Comparison of ENCODE assay signal across 27 mouse cellular contexts in the genomic region with DNA sequence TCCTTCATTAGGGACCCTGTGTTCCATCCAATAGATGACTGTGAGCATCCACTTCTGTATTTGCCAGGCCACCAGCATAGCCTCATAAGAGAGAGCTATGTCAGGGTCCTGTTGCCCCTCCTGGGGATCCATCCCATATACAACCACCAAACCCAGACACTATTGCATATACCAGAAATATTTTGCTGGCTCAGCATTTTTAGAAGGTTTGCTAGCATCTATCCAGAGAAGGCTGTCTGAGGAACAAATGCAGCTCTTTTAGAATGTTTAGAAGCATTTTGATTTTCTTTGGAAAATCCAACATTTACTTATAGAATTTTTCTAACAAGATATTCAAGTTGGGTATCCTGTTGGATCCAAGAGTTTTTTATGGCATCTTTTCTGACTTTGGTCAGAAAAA.
"Had no signal": no experiment of that assay in that cellular context is flagged by ENCODE, and none has a peak within 500 bp of the region (broad histone marks: within the 10 kb centered on the region; RNA-seq: fewer than 3 reads in every experiment).

No protein-coding gene starts in this region.

- H3K27ac ChIP-seq: embryonic facial prominence, embryonic 10.5 days; embryonic facial prominence, embryonic 12.5 days; embryonic facial prominence, embryonic 13.5 days; embryonic facial prominence, embryonic 15.5 days; forebrain, embryonic 10.5 days; forebrain, embryonic 12.5 days; forebrain, embryonic 13.5 days; forebrain, embryonic 15.5 days; gastrocnemius, adult 2 months; heart, adult 2 months had no signal

- DNase-seq: cerebellum, adult 9-10 months; cerebellum, adult 9-11 months; cerebellum, postnatal 10 days; cerebellum, postnatal 14 days; cerebellum, postnatal 25 days; cerebellum, postnatal 36 days; embryo, embryonic 11 days; forebrain, postnatal 0 days; gastrocnemius, adult 2 months; gastrocnemius, postnatal 10 days; gastrocnemius, postnatal 14 days; gastrocnemius, postnatal 25 days; gastrocnemius, postnatal 36 days; heart, adult 11 months; heart, adult 18-20 months; heart, adult 2 months had no signal

- ATAC-seq: forebrain, embryonic 13.5 days; forebrain, embryonic 14.5 days; forebrain, embryonic 15.5 days; forebrain, embryonic 16.5 days; forebrain, postnatal 0 days had no signal

- H3K4me1 ChIP-seq: embryonic facial prominence, embryonic 10.5 days; embryonic facial prominence, embryonic 12.5 days; embryonic facial prominence, embryonic 13.5 days; embryonic facial prominence, embryonic 15.5 days; forebrain, embryonic 10.5 days; forebrain, embryonic 12.5 days; forebrain, embryonic 13.5 days; forebrain, embryonic 15.5 days had no signal

- H3K4me2 ChIP-seq: embryonic facial prominence, embryonic 12.5 days; embryonic facial prominence, embryonic 13.5 days; embryonic facial prominence, embryonic 15.5 days; forebrain, embryonic 12.5 days; forebrain, embryonic 13.5 days; forebrain, embryonic 15.5 days had no signal

- H3K9me3 ChIP-seq: embryonic facial prominence, embryonic 10.5 days; embryonic facial prominence, embryonic 12.5 days; embryonic facial prominence, embryonic 13.5 days; embryonic facial prominence, embryonic 15.5 days; forebrain, embryonic 10.5 days; forebrain, embryonic 12.5 days; forebrain, embryonic 13.5 days; forebrain, embryonic 15.5 days had no signal

- H3K4me3 ChIP-seq: embryonic facial prominence, embryonic 10.5 days; embryonic facial prominence, embryonic 12.5 days; embryonic facial prominence, embryonic 13.5 days; embryonic facial prominence, embryonic 15.5 days; erythroblast, embryonic 14.5 days; forebrain, embryonic 10.5 days; forebrain, embryonic 12.5 days; forebrain, embryonic 13.5 days; forebrain, embryonic 15.5 days; gastrocnemius, adult 2 months; heart, adult 2 months had no signal

- H3K27me3 ChIP-seq: embryonic facial prominence, embryonic 12.5 days; embryonic facial prominence, embryonic 13.5 days; embryonic facial prominence, embryonic 15.5 days; forebrain, embryonic 12.5 days; forebrain, embryonic 13.5 days; forebrain, embryonic 15.5 days had no signal

- H3K9ac ChIP-seq: embryonic facial prominence, embryonic 12.5 days; embryonic facial prominence, embryonic 13.5 days; embryonic facial prominence, embryonic 15.5 days; forebrain, embryonic 12.5 days; forebrain, embryonic 13.5 days; forebrain, embryonic 15.5 days; forebrain, postnatal 0 days had no signal

- H3K36me3 ChIP-seq: embryonic facial prominence, embryonic 10.5 days; embryonic facial prominence, embryonic 12.5 days; embryonic facial prominence, embryonic 13.5 days; embryonic facial prominence, embryonic 15.5 days; forebrain, embryonic 10.5 days; forebrain, embryonic 12.5 days; forebrain, embryonic 15.5 days had no signal
